Mouse (Mus musculus) G1E (cell line): ENCODE measurements around the gene Ptgfr.

Source experiments
- CTCF ChIP-seq: IDR thresholded peaks from 2 replicates; pipeline ENCODE4 v1.5.1; 2012; ENCODE audit warnings: low read depth, low read length, inconsistent platforms, mixed read lengths
- GATA1 ChIP-seq: IDR thresholded peaks from 2 replicates; pipeline ENCODE4 v1.6.1; 2012; ENCODE audit warnings: borderline replicate concordance, low read length, inconsistent platforms, mixed read lengths

- TF ChIP-seq CTCF = no peak
- TF ChIP-seq GATA1 = no peak
Measured at GRCm38 (mm10) chr3:151818265-151818664, 19.2 kb downstream of the Ptgfr start.
